In the genomic region with DNA sequence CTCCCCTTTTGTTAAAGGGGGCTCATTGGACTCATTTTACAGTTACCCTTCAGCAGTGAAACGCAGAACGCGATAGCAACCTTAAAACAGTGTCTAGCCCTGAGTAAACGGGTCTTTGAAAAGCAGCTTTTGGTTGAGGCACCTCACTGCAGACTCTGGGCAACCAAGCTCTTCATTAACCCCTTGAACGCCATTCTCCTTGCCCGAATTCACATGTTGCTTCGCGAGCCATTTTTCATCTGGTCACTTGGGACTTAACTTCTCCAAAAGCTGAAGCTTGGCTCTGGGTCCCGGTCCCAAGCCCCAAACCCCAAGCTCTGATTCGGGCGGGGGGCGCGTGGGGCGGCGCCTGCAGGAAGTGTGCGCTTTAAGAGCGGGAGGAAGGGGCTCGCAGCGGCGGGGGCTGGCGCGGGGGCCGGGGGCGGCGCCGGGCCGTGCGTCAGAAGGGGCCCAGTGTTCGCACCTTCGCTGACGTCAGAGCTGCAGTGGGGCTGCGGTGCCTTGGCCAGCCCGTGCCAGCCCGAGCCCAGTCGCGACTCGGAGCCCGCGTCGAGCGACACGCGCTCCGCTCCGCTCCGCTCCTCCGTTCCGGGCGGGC, we compare ENCODE assay signal across 8 mouse cellular contexts. TPM values are rescaled to one million over a fixed set of nuclear protein-coding genes. Genes with fewer than 3 reads are reported as not detected.
A peak's percentile ranks its signal among the peaks of the same experiment; 100 is the strongest.
DNase-seq lines count a peak whose midpoint lies in the region; ATAC-seq and TF ChIP-seq lines count a peak whose summit lies in the region.

Gene Zdbf2 (plus strand): TSS at position 525 of the 598 bp plus-strand sequence.

- no peak for TF ChIP-seq POLR2A in small intestine, adult 2 months (IDR thresholded peaks at IDR 0.05; ENCODE audit: low read depth, low read length)

- peak within 1 kb of the TSS; percentile 26 for H3K4me3 ChIP-seq in erythroblast, embryonic 14.5 days (replicated peaks)
- H3K4me3 ChIP-seq in megakaryocyte, embryonic 14.5 days (replicated peaks): peak within 1 kb of the TSS; percentile 81
- H3K4me3 ChIP-seq in heart, postnatal 0 days (ENCODE audit: low read depth, low read length): peak within 1 kb of the TSS; percentile 55
- H3K4me3 ChIP-seq in limb, embryonic 13.5 days: peak within 1 kb of the TSS; percentile 64
- H3K4me3 ChIP-seq in small intestine, adult 2 months (ENCODE audit: low read depth, low read length): peak within 1 kb of the TSS; percentile 34

- no peak for DNase-seq in heart, postnatal 0 days (ENCODE audit: low spot score)

- under 1% methylated on average over 38 of the region's 49 CpGs for WGBS in heart, postnatal 0 days
- WGBS in limb, embryonic 13.5 days: under 1% methylated on average over 45 of the region's 49 CpGs
- 2% methylated on average over 49 of the region's 49 CpGs for WGBS in small intestine, adult 2 months

- no peak within 1 kb of the TSS for H3K27ac ChIP-seq in heart, postnatal 0 days (ENCODE audit: low read depth)
- peak within 1 kb of the TSS; percentile 76 for H3K27ac ChIP-seq in limb, embryonic 13.5 days
- no peak within 1 kb of the TSS for H3K27ac ChIP-seq in small intestine, adult 2 months (ENCODE audit: insufficient read depth, low read depth, low read length)

- no peak for TF ChIP-seq CTCF in heart, postnatal 0 days (IDR thresholded peaks at IDR 0.05; ENCODE audit: low read depth)
- TF ChIP-seq CTCF in small intestine, adult 2 months (IDR thresholded peaks at IDR 0.05; ENCODE audit: extremely low read depth, insufficient read length, insufficient replicate concordance, low read depth, low read length): no peak

- H3K9me3 ChIP-seq in erythroblast, embryonic 14.5 days (ENCODE audit: control insufficient read depth, low read length): no peaks in the 10 kb centered on the region; the same call in 1 of the 2 replicates
- H3K9me3 ChIP-seq in megakaryocyte, embryonic 14.5 days: no peaks in the 10 kb centered on the region
- no peaks in the 10 kb centered on the region for H3K9me3 ChIP-seq in heart, postnatal 0 days (replicated peaks; ENCODE audit: control insufficient read depth, low read length)
- H3K9me3 ChIP-seq in limb, embryonic 13.5 days: no peaks in the 10 kb centered on the region

- H3K27me3 ChIP-seq in erythroblast, embryonic 14.5 days (ENCODE audit: control insufficient read depth): peaks cover 90% of the 10 kb centered on the region
- H3K27me3 ChIP-seq in megakaryocyte, embryonic 14.5 days (replicated peaks): peaks cover 73% of the 10 kb centered on the region
- peaks cover 92% of the 10 kb centered on the region for H3K27me3 ChIP-seq in heart, postnatal 0 days (ENCODE audit: control insufficient read depth, insufficient read depth, low read length)
- peaks cover 78% of the 10 kb centered on the region for H3K27me3 ChIP-seq in limb, embryonic 13.5 days
- H3K27me3 ChIP-seq in small intestine, adult 2 months (ENCODE audit: control insufficient read depth, insufficient read depth, low read length): peaks cover 39% of the 10 kb centered on the region

- no peaks in the 10 kb centered on the region for H3K4me1 ChIP-seq in erythroblast, embryonic 14.5 days (ENCODE audit: control insufficient read depth)
- H3K4me1 ChIP-seq in megakaryocyte, embryonic 14.5 days: peaks cover 11% of the 10 kb centered on the region
- no peaks in the 10 kb centered on the region for H3K4me1 ChIP-seq in heart, postnatal 0 days (ENCODE audit: control insufficient read depth, insufficient read depth)
- H3K4me1 ChIP-seq in limb, embryonic 13.5 days: peaks cover 8% of the 10 kb centered on the region; the same call in 1 of the 2 replicates
- 0 out of 2 replicates have a peak, but pooled peaks cover 1% of the 10 kb centered on the region for H3K4me1 ChIP-seq in small intestine, adult 2 months (ENCODE audit: control insufficient read depth, insufficient read depth, insufficient read length, low read length)

- TF ChIP-seq EP300 in heart, postnatal 0 days (IDR thresholded peaks at IDR 0.05; ENCODE audit: low read depth): no peak

- ATAC-seq in erythroblast, adult 5-6 weeks (replicated peaks; ENCODE audit: low FRiP score, poor library complexity, severe bottlenecking): no peak
- ATAC-seq in megakaryocyte, adult 5-6 weeks (ENCODE audit: poor library complexity, severe bottlenecking): no peak
- ATAC-seq in heart, postnatal 0 days (ENCODE audit: insufficient read depth, low read depth): peak; percentile 80
- peak; percentile 91 for ATAC-seq in limb, embryonic 13.5 days (ENCODE audit: low FRiP score, low read depth)
- no peak for ATAC-seq in megakaryocyte-erythroid progenitor cell, adult 5-6 weeks (replicated peaks; ENCODE audit: low FRiP score, low TSS enrichment, poor library complexity, severe bottlenecking)

- H3K36me3 ChIP-seq in erythroblast, embryonic 14.5 days (ENCODE audit: control insufficient read depth): no peaks in the 10 kb centered on the region
- H3K36me3 ChIP-seq in megakaryocyte, embryonic 14.5 days (replicated peaks; ENCODE audit: low read length): no peaks in the 10 kb centered on the region
- H3K36me3 ChIP-seq in heart, postnatal 0 days (replicated peaks; ENCODE audit: control insufficient read depth, insufficient read depth, low read length): no peaks in the 10 kb centered on the region
- H3K36me3 ChIP-seq in limb, embryonic 13.5 days: no peaks in the 10 kb centered on the region
- H3K36me3 ChIP-seq in small intestine, adult 2 months (ENCODE audit: control insufficient read depth, insufficient read depth, low read length): no peaks in the 10 kb centered on the region

- peak within 1 kb of the TSS; percentile 74 for H3K4me2 ChIP-seq in heart, postnatal 0 days (ENCODE audit: low read depth, low read length)
- H3K4me2 ChIP-seq in limb, embryonic 13.5 days (replicated peaks): peak within 1 kb of the TSS; percentile 63

- H3K9ac ChIP-seq in heart, postnatal 0 days (replicated peaks; ENCODE audit: low read depth, low read length): peak within 1 kb of the TSS; percentile 55; the same call in 1 of the 2 replicates
- H3K9ac ChIP-seq in limb, embryonic 13.5 days: peak within 1 kb of the TSS; percentile 82

RNA-seq across cellular contexts. Expression of gene Zdbf2, which starts in this region (rescaled TPM):
- polyA plus RNA-seq in erythroblast, embryonic 14.5 days (2012): under 0.01 TPM in 2 replicates
- total RNA-seq in erythroblast, adult 5-6 weeks (2015; ENCODE audit: low replicate concordance): not detected in 2 replicates
- not detected in 2 replicates for total RNA-seq in erythroblast, adult 5-6 weeks (2017; ENCODE audit: low replicate concordance)
- polyA plus RNA-seq in megakaryocyte, embryonic 14.5 days (2012; ENCODE audit: insufficient read depth, low replicate concordance): 0.11 TPM in 1 of 2 replicates, not detected in the other
- total RNA-seq in megakaryocyte, adult 5-6 weeks (2015): not detected in 2 replicates
- total RNA-seq in megakaryocyte, adult 5-6 weeks (2017): not detected in 2 replicates
- 2.0 and 3.3 TPM in 2 replicates for total RNA-seq in heart, postnatal 0 days (2014; rRNA removed; ENCODE audit: low replicate concordance)
- 3.0 and 3.5 TPM in 2 replicates for polyA plus RNA-seq in heart, postnatal 0 days (2015; fragmentation: Nextera tagmentation; extraction: Ambion mirVana)
- polyA plus RNA-seq in limb, embryonic 13.5 days (2015; fragmentation: Nextera tagmentation; extraction: Ambion mirVana): 14.9 and 16.3 TPM in 2 replicates
- polyA plus RNA-seq in small intestine, adult 2 months (2012; rRNA removed): 0.01 TPM in 1 of 2 replicates, not detected in the other
- not detected in 2 replicates for total RNA-seq in megakaryocyte-erythroid progenitor cell, adult 5-6 weeks (2014; fragmentation: Nextera tagmentation)
- total RNA-seq in megakaryocyte-erythroid progenitor cell, adult 5-6 weeks (2017): not detected in 2 replicates

Comparison
In these comparisons a context has a peak if more than half of its experiments do, and no peak if none do; other contexts are left out.
1. H3K4me3 ChIP-seq: peak in every context shown above with its lines; median percentile 81 in megakaryocyte, embryonic 14.5 days; 64 in limb, embryonic 13.5 days; 55 in heart, postnatal 0 days; 34 in small intestine, adult 2 months; 26 in erythroblast, embryonic 14.5 days.
2. ATAC-seq: peak in heart, postnatal 0 days (single experiment) and limb, embryonic 13.5 days (single experiment); none in erythroblast, adult 5-6 weeks (single experiment), megakaryocyte, adult 5-6 weeks (single experiment) and megakaryocyte-erythroid progenitor cell, adult 5-6 weeks (single experiment).